Mouse (Mus musculus): ENCODE measurements around the gene Pramef25.
"Not testable (repeated sequence)": the region's sequence is repeated elsewhere in the genome, so short reads cannot be mapped to it uniquely, and the experiment has no call there.

The Pramef25 gene

GRCm38 (mm10) chr4:143950916-143951315 is at the start of gene Pramef25:
Pramef25 (minus strand) TSS chr4:143951016.
- not testable (repeated sequence) for DNase-seq (ENCODE audit: low read depth, low spot score)

DNA sequence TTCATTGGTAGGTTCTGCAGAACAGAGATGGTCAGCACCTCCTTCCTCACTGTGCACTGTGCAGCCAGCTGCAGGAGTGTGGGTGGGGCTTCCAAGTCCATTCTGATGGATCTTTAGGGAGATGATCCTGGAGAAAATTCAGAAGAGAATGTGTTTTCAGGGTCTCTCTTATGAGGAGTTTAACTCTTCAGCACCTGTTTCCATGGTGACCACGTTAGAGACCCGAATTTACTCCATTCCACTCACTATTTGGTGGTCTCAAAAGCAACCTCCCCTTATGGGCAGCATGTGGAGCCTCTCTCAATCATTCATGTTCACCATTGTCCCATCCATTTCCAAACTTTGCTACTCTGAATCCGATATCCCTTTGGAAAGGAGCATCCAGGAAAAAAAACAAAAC is 43.5 kb upstream of the Pramef25 start, which contains the start of gene Pramef17:
Gene Pramef17, minus strand, starts transcription at position 101 of the 400 bp plus-strand sequence.
- not testable (repeated sequence) for DNase-seq (ENCODE audit: low read depth, low spot score)

DNA sequence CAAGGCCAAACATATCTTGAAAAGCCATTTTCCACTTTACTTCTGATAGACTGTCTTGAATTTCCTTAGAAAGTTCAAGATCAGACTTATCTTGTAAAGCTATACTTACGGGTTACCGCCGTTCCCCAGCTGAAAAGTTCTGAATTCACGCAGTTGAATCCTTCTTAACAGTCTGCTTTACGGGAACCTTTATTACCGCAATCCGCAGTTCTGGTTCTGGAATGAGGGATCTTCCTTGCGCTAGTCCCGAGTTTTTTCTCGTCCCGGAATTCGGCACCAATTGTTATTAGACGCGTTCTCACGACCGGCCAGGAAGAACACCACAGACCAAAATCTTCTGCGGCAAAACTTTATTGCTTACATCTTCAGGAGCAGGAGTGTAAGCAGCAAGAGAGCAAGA is 37.3 kb upstream of the Pramef25 start:
- DNase-seq (ENCODE audit: low read depth, low spot score) = not testable (repeated sequence)

GRCm38 (mm10) chr4:143987475-143987941 is 36.7 kb upstream of the Pramef25 start:
- DNase-seq (ENCODE audit: low read depth, low spot score) = not testable (repeated sequence)

- DNase-seq (ENCODE audit: low read depth, low spot score) = not testable (repeated sequence)
Observed at GRCm38 (mm10) chr4:143985733-143986132, 34.9 kb upstream of the Pramef25 start.

DNA sequence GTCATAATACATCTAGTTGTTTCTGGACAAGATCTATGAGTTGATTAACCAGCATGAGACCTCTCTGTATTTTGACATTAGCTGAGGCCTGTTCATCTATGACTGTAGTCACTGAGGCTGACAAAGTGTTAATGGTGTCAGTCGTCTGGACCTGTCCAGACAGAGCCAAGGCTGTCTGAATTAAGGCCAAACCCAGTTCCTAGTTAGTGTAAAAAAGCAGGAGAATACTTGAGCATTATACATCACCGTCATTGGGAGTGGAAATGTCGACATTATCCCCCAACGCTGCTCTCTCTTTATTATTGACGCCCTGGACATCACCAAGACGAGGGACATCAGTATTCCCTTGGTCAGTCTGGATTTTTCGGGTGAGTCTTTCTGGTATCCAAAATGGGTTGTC is 34.3 kb upstream of the Pramef25 start:
- DNase-seq (ENCODE audit: low read depth, low spot score) = not testable (repeated sequence)

GRCm38 (mm10) chr4:143983446-143983845 is 32.6 kb upstream of the Pramef25 start:
- not testable (repeated sequence) for DNase-seq (ENCODE audit: low read depth, low spot score)

DNA sequence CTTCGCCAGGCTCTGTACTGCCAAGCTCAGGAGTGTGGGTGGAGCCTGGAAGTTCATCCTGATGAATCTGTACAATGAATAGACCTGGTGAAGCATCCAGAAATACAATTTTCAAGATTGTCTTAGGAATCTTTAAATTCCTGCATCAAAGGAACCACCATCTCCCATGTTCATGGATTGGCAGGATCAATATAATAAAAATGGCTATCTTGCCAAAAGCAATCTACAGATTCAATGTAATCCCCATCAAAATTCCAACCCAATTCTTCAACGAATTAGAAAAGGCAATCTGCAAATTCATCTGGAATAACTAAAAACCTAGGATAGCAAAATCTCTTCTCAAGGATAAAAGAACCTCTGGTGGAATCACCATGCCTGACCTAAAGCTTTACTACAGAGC is 16.0 kb upstream of the Pramef25 start, which contains the start of gene Gm13101:
Gene Gm13101, minus strand, starts transcription at position 101 of the 400 bp plus-strand sequence.
- not testable (repeated sequence) for DNase-seq (ENCODE audit: low read depth, low spot score)

DNA sequence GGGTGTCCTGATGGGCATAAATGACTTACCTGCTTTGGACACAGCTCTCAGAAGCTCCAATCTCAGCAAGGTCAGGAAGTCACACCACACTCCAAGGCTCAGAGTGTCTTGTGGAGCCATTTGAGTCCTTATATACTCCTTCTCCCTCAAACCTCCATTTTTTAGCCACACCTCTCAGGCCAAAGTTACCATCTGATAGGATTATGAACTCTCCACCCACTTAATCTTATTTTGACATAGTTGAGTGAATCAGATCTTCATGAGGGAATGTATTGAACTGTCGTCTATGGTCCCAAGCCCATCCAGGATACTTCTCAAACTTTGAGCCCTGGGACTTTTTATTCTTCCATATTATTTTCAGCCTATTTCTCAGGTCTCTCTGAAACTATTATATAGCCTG is 50.5 kb downstream of the Pramef25 start, which contains the start of gene Pramef6:
Gene Pramef6, minus strand, starts transcription at position 101 of the 400 bp plus-strand sequence.
- DNase-seq (ENCODE audit: low read depth, low spot score) = not testable (repeated sequence)

Data from forelimb bud, embryonic 11.5 days (tissue).